Mouse (Mus musculus): Measurements from ENCODE around the gene Lpar3.

Lpar3 gene

DNA sequence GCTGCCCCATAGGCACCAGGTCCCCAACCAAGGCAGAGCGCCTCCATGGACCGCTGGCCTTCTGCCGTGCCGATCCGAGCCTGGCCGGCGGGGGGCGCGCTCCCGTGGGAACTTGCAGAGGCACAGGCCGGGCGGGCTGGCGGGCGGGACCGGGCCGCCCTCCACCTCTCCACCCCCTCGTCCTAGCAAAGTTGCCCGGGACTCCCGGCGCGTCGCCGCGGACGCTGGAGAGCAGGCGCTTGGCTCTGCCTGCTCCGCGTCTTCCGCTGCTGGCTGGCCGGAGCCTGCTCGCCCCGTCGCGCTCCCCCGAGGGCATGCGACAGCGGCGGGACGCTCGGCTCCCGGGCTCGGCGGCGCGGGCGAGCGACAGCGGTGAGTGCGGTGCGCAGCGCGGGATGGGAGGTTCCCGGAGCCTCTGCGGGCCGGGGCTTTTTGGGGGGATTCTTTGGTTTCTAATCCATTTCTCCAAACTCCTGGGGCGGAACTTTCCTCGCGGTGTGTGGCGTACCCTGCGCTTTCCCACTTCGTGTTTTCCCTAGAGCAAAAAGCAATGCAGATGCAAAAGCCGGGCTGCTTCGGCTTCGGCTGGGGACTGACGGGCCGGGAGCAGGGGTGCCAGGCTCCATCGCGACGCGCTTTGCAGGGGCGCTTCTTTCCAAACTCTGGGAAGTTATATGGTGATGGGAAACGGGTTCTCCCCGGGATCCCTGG lies at the start of gene Lpar3:
Lpar3 (plus strand) TSS at position 188 of the 711 bp plus-strand sequence.
- DNase-seq (ENCODE audit: low spot score in 2 of 2) = peak; percentile 76 to 77

DNA sequence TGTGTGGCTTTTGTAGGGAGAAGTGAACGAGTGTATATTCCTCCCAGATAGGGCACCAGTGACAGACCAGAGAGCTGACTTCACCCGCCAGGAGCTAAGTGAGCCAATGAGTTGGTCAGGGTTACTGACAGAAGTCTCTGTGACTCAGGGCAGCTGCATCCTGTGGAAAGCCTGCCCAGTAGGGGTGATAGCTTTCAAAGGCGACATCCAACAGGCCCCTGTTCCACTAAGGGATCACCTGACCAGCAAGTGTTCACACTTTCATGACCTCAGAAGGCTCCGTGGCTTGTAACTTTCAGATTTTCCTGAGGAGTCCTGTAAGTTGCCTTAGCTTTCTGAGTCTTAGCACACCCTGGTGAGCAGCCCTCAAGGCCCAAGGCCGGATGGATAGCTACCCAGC lies 47.7 kb upstream of the Lpar3 start:
- DNase-seq (ENCODE audit: low spot score in 2 of 2) = no peak

- no peak for DNase-seq (ENCODE audit: low spot score in 2 of 2)
Measured at GRCm38 (mm10) chr3:146174215-146174614, 46.5 kb upstream of the Lpar3 start.

DNA sequence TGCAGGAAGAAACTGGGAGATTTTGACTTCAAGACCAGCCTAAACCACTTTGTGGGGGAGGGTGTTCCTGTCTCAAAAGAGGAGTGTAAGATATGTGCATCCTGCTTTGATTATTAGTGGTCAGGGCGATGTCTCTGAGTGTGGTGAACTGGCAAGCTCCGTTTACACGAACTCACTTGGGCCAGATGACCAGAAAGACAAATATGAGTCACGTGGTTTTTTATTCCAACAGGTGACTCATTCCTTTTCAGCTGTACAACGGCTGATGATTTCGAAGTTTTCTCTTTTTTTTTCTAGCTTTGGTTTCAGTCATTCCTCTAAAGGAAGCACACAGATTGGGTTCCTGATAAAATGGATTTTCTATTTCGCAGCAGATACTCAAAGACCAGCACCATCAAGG lies 43.5 kb upstream of the Lpar3 start:
- DNase-seq (ENCODE audit: low spot score in 2 of 2) = no peak

- peak; percentile 67 to 74 for DNase-seq (ENCODE audit: low spot score in 2 of 2)
Measured at GRCm38 (mm10) chr3:146177748-146178582, 42.8 kb upstream of the Lpar3 start.

GRCm38 (mm10) chr3:146180341-146180740 lies 40.4 kb upstream of the Lpar3 start:
- no peak for DNase-seq (ENCODE audit: low spot score in 2 of 2)

- peak; percentile 28 to 31 for DNase-seq (ENCODE audit: low spot score in 2 of 2)
Measured at GRCm38 (mm10) chr3:146180986-146181385, 39.8 kb upstream of the Lpar3 start.

DNA sequence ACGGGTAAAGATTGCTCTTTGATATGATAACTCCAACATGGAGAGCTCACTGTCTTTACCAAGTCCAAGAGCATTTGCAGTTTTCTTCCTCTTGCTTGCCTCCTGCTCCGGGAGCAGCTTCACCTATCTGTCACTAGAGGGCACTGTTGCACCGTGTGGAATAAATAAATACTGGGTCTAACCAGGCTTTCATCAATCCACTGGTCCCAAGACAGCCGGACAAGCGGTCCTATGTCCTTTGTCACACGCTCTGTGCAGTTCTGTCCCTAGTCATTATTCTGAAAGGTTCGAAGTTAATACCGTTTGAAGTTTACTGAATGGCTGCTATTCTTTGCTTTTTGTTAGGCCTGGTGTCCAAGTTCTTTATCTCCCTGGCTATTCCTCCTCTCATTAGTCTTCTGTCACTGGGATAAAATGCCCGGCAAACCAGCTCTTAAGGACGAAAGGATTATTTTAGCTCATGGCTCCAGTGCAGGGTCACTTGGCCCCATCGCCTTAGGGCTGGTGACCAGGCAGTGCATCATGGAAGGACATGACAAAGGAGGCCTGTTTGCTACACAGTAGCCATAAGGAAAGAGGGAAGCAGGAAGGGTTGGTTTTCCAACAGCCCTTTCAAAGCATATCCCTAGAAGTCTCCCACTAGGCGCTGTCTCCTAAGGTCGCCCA lies 35.6 kb upstream of the Lpar3 start:
- peak; percentile 36 to 52 for DNase-seq (ENCODE audit: low spot score in 2 of 2)

- DNase-seq (ENCODE audit: low spot score in 2 of 2) = no peak
Measured at GRCm38 (mm10) chr3:146186033-146186432, 34.7 kb upstream of the Lpar3 start.

- DNase-seq (ENCODE audit: low spot score in 2 of 2) = no peak
Measured at GRCm38 (mm10) chr3:146189933-146190332, 30.8 kb upstream of the Lpar3 start.

GRCm38 (mm10) chr3:146192507-146192906 lies 28.3 kb upstream of the Lpar3 start:
- DNase-seq (ENCODE audit: low spot score in 2 of 2) = no peak

DNA sequence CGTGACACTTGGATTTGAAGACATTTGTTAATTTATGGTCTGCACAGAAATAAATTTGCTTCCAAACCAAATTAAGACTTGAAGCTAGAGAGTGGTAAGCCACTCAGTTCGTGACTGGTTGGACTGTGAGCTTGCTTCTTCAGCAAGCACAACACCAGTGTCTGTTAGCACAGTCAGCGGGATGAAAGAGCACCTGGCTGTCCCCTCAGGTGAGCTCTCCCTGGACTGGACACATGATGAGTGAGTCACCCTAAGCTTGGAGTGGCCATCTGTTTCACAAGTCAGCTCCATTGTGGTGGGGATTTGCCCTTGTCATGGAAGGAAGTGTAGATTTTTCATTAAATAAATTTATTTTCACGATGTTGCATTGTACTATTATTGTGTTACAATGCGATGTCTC lies 25.6 kb upstream of the Lpar3 start:
- no peak for DNase-seq (ENCODE audit: low spot score in 2 of 2)

DNA sequence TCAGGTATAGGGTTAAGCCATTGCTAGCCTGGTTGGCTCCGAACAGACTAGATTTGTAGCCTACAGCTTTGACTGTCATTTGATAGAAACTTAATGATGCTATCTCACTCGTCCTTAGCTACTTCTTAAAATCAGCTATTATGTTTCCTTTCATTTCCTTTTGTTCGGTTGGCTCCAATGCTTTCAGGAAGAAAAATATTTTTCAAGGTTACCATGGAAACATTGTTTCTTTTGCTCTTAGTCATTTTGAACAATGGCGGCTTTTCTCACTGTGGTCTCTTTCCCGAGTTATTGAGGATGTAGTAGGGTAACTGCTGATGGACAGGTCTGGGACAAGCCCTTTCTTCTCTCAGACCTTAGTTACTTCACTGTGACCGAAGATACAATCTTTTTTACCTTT lies 24.5 kb upstream of the Lpar3 start:
- no peak for DNase-seq (ENCODE audit: low spot score in 2 of 2)

- DNase-seq (ENCODE audit: low spot score in 2 of 2) = no peak
Measured at GRCm38 (mm10) chr3:146196780-146197743, 23.7 kb upstream of the Lpar3 start.

- no peak for DNase-seq (ENCODE audit: low spot score in 2 of 2)
Measured at GRCm38 (mm10) chr3:146197785-146198184, 23.0 kb upstream of the Lpar3 start.

DNA sequence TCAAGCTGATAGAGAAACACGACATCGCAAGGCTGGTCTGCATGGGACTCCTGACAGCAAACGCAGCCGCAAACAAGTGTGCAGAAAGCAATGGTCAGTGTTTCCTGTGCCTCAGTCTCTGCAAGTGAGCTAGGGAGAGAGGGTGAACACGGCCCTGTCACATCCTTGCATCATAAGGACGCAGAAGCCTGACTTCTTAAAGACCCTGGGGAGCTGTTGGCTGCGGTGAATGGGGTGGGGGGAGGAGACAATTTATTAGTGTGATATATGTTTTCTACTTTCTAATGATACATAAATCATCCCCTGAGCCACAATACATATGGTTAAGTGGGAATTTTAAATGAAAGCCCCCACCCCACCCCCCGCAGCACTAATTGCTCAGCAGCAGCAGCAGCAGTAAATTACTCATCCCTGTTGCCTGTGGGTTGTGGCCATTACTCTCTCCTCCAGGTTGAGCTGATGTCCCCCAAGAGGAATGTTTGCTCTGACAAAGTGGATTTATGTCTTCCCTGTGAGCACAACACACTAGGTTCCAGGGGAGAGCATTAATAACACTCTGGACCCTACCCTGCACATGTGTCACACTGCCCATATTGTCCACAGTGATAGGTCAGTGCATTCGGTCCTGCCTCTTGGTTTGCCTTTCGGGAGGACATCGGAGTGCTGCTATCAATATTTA lies 21.8 kb upstream of the Lpar3 start:
- no peak for DNase-seq (ENCODE audit: low spot score in 2 of 2)

- no peak for DNase-seq (ENCODE audit: low spot score in 2 of 2)
Measured at GRCm38 (mm10) chr3:146199486-146199885, 21.3 kb upstream of the Lpar3 start.

- no peak for DNase-seq (ENCODE audit: low spot score in 2 of 2)
Measured at GRCm38 (mm10) chr3:146204375-146204774, 16.4 kb upstream of the Lpar3 start.

- no peak for DNase-seq (ENCODE audit: low spot score in 2 of 2)
Measured at GRCm38 (mm10) chr3:146205305-146205704, 15.5 kb upstream of the Lpar3 start.

DNA sequence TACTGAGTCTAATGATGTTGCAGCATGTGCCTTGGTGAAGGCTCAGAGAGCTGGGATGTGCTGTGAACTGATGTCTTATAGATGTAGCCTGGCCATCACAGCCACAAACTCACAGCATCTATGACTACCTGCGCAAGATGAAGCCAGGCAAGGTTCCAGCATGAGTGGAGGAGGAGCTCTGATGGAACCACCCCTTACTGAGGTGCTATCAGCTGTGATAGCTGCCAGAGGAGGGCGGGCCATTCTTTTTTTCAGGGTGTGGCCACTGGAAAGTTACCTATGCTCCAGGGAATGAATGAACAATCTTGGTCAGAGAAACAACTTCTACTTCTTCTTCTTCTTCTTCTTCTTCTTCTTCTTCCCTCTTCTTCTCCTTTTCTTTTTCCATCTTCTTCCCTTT lies 14.1 kb upstream of the Lpar3 start:
- no peak for DNase-seq (ENCODE audit: low spot score in 2 of 2)

GRCm38 (mm10) chr3:146207440-146207839 lies 13.3 kb upstream of the Lpar3 start:
- DNase-seq (ENCODE audit: low spot score in 2 of 2) = no peak

Measured in urinary bladder, postnatal 36 days (tissue).